Mouse (Mus musculus): ENCODE data around the gene Olfr774. TPM values are rescaled to one million over a fixed set of nuclear protein-coding genes. Genes with fewer than 3 reads are reported as not detected.
"Not testable (repeated sequence)": the region's sequence is repeated elsewhere in the genome, so short reads cannot be mapped to it uniquely, and the experiment has no call there.

Olfr774 gene
- not detected in 2 replicates for polyA plus RNA-seq (2015; fragmentation: Nextera tagmentation; extraction: Ambion mirVana)

GRCm38 (mm10) chr10:129235904-129236303 lies at the start of gene Olfr774:
Gene Olfr774, plus strand, starts transcription at chr10:129236204.
- H3K27ac ChIP-seq (ENCODE audit: low read length) = no peak within 1 kb of the TSS
- H3K9ac ChIP-seq (replicated peaks; ENCODE audit: low read depth, low read length) = no peak within 1 kb of the TSS
- H3K4me3 ChIP-seq (replicated peaks; ENCODE audit: low read length) = no peak within 1 kb of the TSS
- no peaks in the 10 kb centered on the region for H3K27me3 ChIP-seq (replicated peaks; ENCODE audit: control insufficient read depth, insufficient read depth, low read length)
- no peaks in the 10 kb centered on the region for H3K9me3 ChIP-seq (ENCODE audit: control insufficient read depth, low read length)
- H3K36me3 ChIP-seq (ENCODE audit: control insufficient read depth, insufficient read depth) = no peaks in the 10 kb centered on the region
- WGBS = 72% methylated on average over 2 of the region's 2 CpGs
- H3K4me1 ChIP-seq (replicated peaks; ENCODE audit: control insufficient read depth, insufficient read depth, low read length) = no peaks in the 10 kb centered on the region
- ATAC-seq = no peak
- no peak within 1 kb of the TSS for H3K4me2 ChIP-seq (ENCODE audit: low read length)

- H3K4me1 ChIP-seq (replicated peaks; ENCODE audit: control insufficient read depth, insufficient read depth, low read length); H3K27ac ChIP-seq (ENCODE audit: low read length); H3K9me3 ChIP-seq (ENCODE audit: control insufficient read depth, low read length); H3K4me2 ChIP-seq (ENCODE audit: low read length); ATAC-seq; H3K4me3 ChIP-seq (replicated peaks; ENCODE audit: low read length); H3K27me3 ChIP-seq (replicated peaks; ENCODE audit: control insufficient read depth, insufficient read depth, low read length); H3K36me3 ChIP-seq (ENCODE audit: control insufficient read depth, insufficient read depth); H3K9ac ChIP-seq (replicated peaks; ENCODE audit: low read depth, low read length): not testable (repeated sequence)
Observed at GRCm38 (mm10) chr10:129187319-129187718, 48.7 kb upstream of the Olfr774 start, which contains the start of gene Olfr773. Gene Olfr773, minus strand, starts transcription at chr10:129187419.

- Histone ChIP-seq H3K9me3 (ENCODE audit: control insufficient read depth, low read length) (no peaks in the 10 kb centered on the region), H3K36me3 (ENCODE audit: control insufficient read depth, insufficient read depth) (no peaks in the 10 kb centered on the region), H3K4me3 (replicated peaks; ENCODE audit: low read length) (no peak overlapping the region), H3K4me2 (ENCODE audit: low read length) (no peak overlapping the region), H3K9ac (replicated peaks; ENCODE audit: low read depth, low read length) (no peak overlapping the region), H3K4me1 (replicated peaks; ENCODE audit: control insufficient read depth, insufficient read depth, low read length) (no peaks in the 10 kb centered on the region), H3K27me3 (replicated peaks; ENCODE audit: control insufficient read depth, insufficient read depth, low read length) (no peaks in the 10 kb centered on the region), H3K27ac (ENCODE audit: low read length) (no peak overlapping the region)
- no peak for ATAC-seq
- 79% methylated on average over 1 of the region's 1 CpGs for WGBS
Observed at GRCm38 (mm10) chr10:129230737-129231136, 5.3 kb upstream of the Olfr774 start.

- 78% methylated on average over 3 of the region's 3 CpGs for WGBS
- Histone ChIP-seq H3K4me2 (ENCODE audit: low read length) (no peak within 1 kb of the TSS), H3K27ac (ENCODE audit: low read length) (no peak within 1 kb of the TSS)
Observed at GRCm38 (mm10) chr10:129248112-129248511, 12.1 kb downstream of the Olfr774 start, which contains the start of gene Olfr775. Gene Olfr775, plus strand, starts transcription at chr10:129248412.

GRCm38 (mm10) chr10:129258827-129259226 lies 22.8 kb downstream of the Olfr774 start, which contains the start of gene Olfr776:
Gene Olfr776, plus strand, starts transcription at chr10:129259127.
- Histone ChIP-seq H3K27me3 (replicated peaks; ENCODE audit: control insufficient read depth, insufficient read depth, low read length) (no peaks in the 10 kb centered on the region), H3K36me3 (ENCODE audit: control insufficient read depth, insufficient read depth) (no peaks in the 10 kb centered on the region), H3K4me2 (ENCODE audit: low read length) (no peak within 1 kb of the TSS), H3K4me1 (replicated peaks; ENCODE audit: control insufficient read depth, insufficient read depth, low read length) (no peaks in the 10 kb centered on the region), H3K4me3 (replicated peaks; ENCODE audit: low read length) (no peak within 1 kb of the TSS), H3K27ac (ENCODE audit: low read length) (no peak within 1 kb of the TSS), H3K9ac (replicated peaks; ENCODE audit: low read depth, low read length) (no peak within 1 kb of the TSS), H3K9me3 (ENCODE audit: control insufficient read depth, low read length) (no peaks in the 10 kb centered on the region)
- no peak for ATAC-seq

More at GRCm38 (mm10) chr10:129248112-129248511, 12.1 kb downstream of the Olfr774 start, which contains the start of gene Olfr775:
- no peak within 1 kb of the TSS for H3K9ac ChIP-seq (replicated peaks; ENCODE audit: low read depth, low read length)
- no peaks in the 10 kb centered on the region for H3K27me3 ChIP-seq (replicated peaks; ENCODE audit: control insufficient read depth, insufficient read depth, low read length)
- H3K9me3 ChIP-seq (ENCODE audit: control insufficient read depth, low read length) = no peaks in the 10 kb centered on the region
- no peaks in the 10 kb centered on the region for H3K4me1 ChIP-seq (replicated peaks; ENCODE audit: control insufficient read depth, insufficient read depth, low read length)
- no peak within 1 kb of the TSS for H3K4me3 ChIP-seq (replicated peaks; ENCODE audit: low read length)
- H3K36me3 ChIP-seq (ENCODE audit: control insufficient read depth, insufficient read depth) = no peaks in the 10 kb centered on the region
- no peak for ATAC-seq

GRCm38 (mm10) chr10:129271081-129271535 lies 35.1 kb downstream of the Olfr774 start, which contains the start of gene Olfr777:
Gene Olfr777, minus strand, starts transcription at chr10:129271485.
- Histone ChIP-seq H3K9ac (replicated peaks; ENCODE audit: low read depth, low read length) (no peak within 1 kb of the TSS), H3K27ac (ENCODE audit: low read length) (no peak within 1 kb of the TSS), H3K4me2 (ENCODE audit: low read length) (no peak within 1 kb of the TSS), H3K27me3 (replicated peaks; ENCODE audit: control insufficient read depth, insufficient read depth, low read length) (no peaks in the 10 kb centered on the region), H3K4me1 (replicated peaks; ENCODE audit: control insufficient read depth, insufficient read depth, low read length) (no peaks in the 10 kb centered on the region), H3K36me3 (ENCODE audit: control insufficient read depth, insufficient read depth) (no peaks in the 10 kb centered on the region), H3K9me3 (ENCODE audit: control insufficient read depth, low read length) (no peaks in the 10 kb centered on the region), H3K4me3 (replicated peaks; ENCODE audit: low read length) (no peak within 1 kb of the TSS)
- no peak for ATAC-seq
- 93% methylated on average over 2 of the region's 2 CpGs for WGBS

Other genes with a start within 250 kb of the Olfr774 start
- not detected in 2 replicates for gene Olfr9, start 246.8 kb upstream of the Olfr774 start, polyA plus RNA-seq (2015; fragmentation: Nextera tagmentation; extraction: Ambion mirVana)
- not detected in 2 replicates for gene Olfr763, start 225.4 kb upstream of the Olfr774 start, polyA plus RNA-seq (2015; fragmentation: Nextera tagmentation; extraction: Ambion mirVana)
- gene Olfr764-ps1, start 196.3 kb upstream of the Olfr774 start, polyA plus RNA-seq (2015; fragmentation: Nextera tagmentation; extraction: Ambion mirVana) = not detected in 2 replicates
- not detected in 2 replicates for gene Olfr765, start 186.2 kb upstream of the Olfr774 start, polyA plus RNA-seq (2015; fragmentation: Nextera tagmentation; extraction: Ambion mirVana)
- gene Olfr766-ps1, start 167.2 kb upstream of the Olfr774 start, polyA plus RNA-seq (2015; fragmentation: Nextera tagmentation; extraction: Ambion mirVana) = not detected in 2 replicates
- gene Olfr767, start 153.3 kb upstream of the Olfr774 start, polyA plus RNA-seq (2015; fragmentation: Nextera tagmentation; extraction: Ambion mirVana) = not detected in 2 replicates
- not detected in 2 replicates for gene Olfr768, start 136.8 kb upstream of the Olfr774 start, polyA plus RNA-seq (2015; fragmentation: Nextera tagmentation; extraction: Ambion mirVana)
- not detected in 2 replicates for gene Olfr769, start 118.3 kb upstream of the Olfr774 start, polyA plus RNA-seq (2015; fragmentation: Nextera tagmentation; extraction: Ambion mirVana)
- not detected in 2 replicates for gene Olfr770, start 97.2 kb upstream of the Olfr774 start, polyA plus RNA-seq (2015; fragmentation: Nextera tagmentation; extraction: Ambion mirVana)
- not detected in 2 replicates for gene Olfr771, start 71.5 kb upstream of the Olfr774 start, polyA plus RNA-seq (2015; fragmentation: Nextera tagmentation; extraction: Ambion mirVana)
- gene Olfr772, start 58.3 kb upstream of the Olfr774 start, polyA plus RNA-seq (2015; fragmentation: Nextera tagmentation; extraction: Ambion mirVana) = not detected in 2 replicates
- not detected in 2 replicates for gene Olfr773, start 48.8 kb upstream of the Olfr774 start, polyA plus RNA-seq (2015; fragmentation: Nextera tagmentation; extraction: Ambion mirVana)
- gene Olfr775, start 12.2 kb downstream of the Olfr774 start, polyA plus RNA-seq (2015; fragmentation: Nextera tagmentation; extraction: Ambion mirVana) = not detected in 2 replicates
- not detected in 2 replicates for gene Olfr776, start 22.9 kb downstream of the Olfr774 start, polyA plus RNA-seq (2015; fragmentation: Nextera tagmentation; extraction: Ambion mirVana)
- gene Olfr777, start 35.3 kb downstream of the Olfr774 start, polyA plus RNA-seq (2015; fragmentation: Nextera tagmentation; extraction: Ambion mirVana) = 0.09 TPM in 1 of 2 replicates, not detected in the other
- not detected in 2 replicates for gene Olfr780, start 81.9 kb downstream of the Olfr774 start, polyA plus RNA-seq (2015; fragmentation: Nextera tagmentation; extraction: Ambion mirVana)
- gene Olfr781, start 92.7 kb downstream of the Olfr774 start, polyA plus RNA-seq (2015; fragmentation: Nextera tagmentation; extraction: Ambion mirVana) = not detected in 2 replicates
- gene Olfr782, start 112.6 kb downstream of the Olfr774 start, polyA plus RNA-seq (2015; fragmentation: Nextera tagmentation; extraction: Ambion mirVana) = not detected in 2 replicates
- 0.07 and 0.15 TPM in 2 replicates for gene Olfr784, start 147.9 kb downstream of the Olfr774 start, polyA plus RNA-seq (2015; fragmentation: Nextera tagmentation; extraction: Ambion mirVana)
- not detected in 2 replicates for gene Olfr785, start 169.2 kb downstream of the Olfr774 start, polyA plus RNA-seq (2015; fragmentation: Nextera tagmentation; extraction: Ambion mirVana)
- gene Olfr786, start 191.1 kb downstream of the Olfr774 start, polyA plus RNA-seq (2015; fragmentation: Nextera tagmentation; extraction: Ambion mirVana) = not detected in 2 replicates
- gene Olfr787, start 225.7 kb downstream of the Olfr774 start, polyA plus RNA-seq (2015; fragmentation: Nextera tagmentation; extraction: Ambion mirVana) = not detected in 2 replicates
- gene Olfr788, start 234.8 kb downstream of the Olfr774 start, polyA plus RNA-seq (2015; fragmentation: Nextera tagmentation; extraction: Ambion mirVana) = not detected in 2 replicates
- gene Olfr789, start 248.5 kb downstream of the Olfr774 start, polyA plus RNA-seq (2015; fragmentation: Nextera tagmentation; extraction: Ambion mirVana) = not detected in 2 replicates

Measured in forebrain, embryonic 16.5 days (tissue).